Mouse (Mus musculus): Measurements from ENCODE around the gene Nr4a1. TPM values are rescaled to one million over a fixed set of nuclear protein-coding genes. Genes with fewer than 3 reads are reported as not detected.

Nr4a1 gene
- total RNA-seq, 1 experiment from 2014 or later: 680 TPM

DNA sequence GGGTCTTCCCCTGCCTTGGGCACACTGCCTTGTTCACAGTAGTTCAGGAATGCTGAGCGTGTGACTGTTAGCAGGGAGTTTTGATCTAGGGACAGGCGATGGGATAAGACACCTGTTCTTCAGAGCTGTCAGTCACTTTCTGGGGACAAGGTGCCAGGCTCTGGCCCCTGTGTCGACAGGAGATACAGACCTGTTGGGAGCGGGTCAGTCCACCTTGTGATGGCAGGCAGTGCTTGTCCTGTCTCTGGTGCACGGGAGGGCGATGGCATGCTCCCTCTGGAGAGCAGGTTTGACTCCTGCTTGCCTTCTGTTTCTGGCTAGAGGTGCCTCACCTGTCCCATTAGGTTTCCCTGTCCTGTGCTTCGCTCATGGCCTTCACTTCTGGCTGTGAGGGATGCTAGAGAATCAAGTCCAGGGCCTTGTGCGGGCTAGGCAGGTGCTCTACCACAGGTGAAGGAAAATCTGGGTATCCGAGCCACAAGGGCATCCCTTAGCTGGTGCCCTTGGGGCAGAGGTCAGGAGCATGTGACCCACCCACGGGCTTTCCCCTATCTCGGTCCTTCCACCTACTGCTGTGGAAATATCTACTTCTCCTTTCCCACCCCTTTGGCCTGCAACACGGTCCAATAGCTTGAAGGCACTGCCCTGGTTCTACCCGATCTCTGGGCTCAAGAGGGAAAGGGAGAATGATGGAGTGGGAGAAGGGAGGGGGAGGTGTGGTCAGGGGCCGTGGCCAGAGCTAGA lies 2.6 kb downstream of the Nr4a1 start:
- DNase-seq: no peak

DNA sequence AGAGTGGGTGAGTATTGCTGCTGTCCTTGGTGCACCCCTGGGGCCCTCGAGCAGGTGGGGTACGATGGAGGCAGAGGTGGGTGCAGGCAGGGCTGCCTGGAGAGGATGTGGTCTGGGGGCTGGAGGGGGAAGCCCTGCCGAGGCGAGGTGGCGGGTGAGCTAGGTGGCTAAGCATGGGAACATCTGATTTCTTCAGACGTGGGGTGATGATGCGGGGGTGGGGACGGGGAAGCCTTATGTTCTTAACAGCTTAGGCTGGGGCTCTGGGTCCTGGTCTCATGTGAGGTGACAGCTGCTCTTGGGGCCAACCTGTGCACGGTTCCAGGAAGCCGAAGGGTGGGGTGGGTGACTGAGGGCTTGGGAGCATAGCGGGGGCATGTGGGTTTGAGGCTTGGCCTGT lies 4.4 kb downstream of the Nr4a1 start:
- DNase-seq: no peak

DNA sequence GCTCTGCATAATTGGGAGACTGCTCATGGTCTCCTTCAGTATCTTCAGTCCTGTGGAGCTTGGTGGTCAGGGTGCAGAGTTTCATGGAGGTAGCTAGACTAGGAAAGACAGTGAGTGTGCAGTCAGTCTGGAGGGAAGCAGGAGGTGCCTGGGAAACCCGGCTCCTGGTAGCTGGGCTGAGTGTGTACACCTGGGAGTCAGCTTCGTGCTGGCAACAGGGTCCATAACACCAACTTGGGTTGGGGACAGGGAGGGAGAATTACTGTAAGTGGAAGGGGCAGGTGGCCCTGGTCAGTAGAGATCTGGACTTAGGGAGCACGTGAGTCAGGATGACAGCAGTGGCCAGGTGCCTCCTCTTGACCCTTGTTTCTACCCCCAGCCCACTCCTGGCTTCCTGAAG lies 5.9 kb downstream of the Nr4a1 start:
- DNase-seq: no peak

DNA sequence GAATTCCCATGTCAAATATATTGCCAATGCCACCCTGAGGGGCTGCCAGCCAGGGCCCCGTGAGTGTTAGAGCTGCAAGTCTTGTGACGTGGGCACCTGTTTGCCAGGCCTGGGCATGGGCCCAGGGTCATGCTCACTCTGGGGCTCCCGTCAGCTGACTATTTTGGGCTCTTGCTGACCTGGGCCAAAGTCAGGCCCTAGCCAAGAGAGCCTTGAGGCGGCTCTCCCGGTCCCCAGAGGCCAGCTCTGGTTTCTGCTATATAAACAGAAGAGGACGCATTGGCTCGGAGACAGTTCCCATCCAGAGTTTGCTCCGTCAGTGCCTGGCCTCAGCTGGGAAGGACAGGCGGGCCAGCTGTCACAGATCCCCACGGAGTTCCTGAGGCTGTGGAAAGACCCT lies 6.3 kb downstream of the Nr4a1 start:
- DNase-seq: peak; percentile 82

DNA sequence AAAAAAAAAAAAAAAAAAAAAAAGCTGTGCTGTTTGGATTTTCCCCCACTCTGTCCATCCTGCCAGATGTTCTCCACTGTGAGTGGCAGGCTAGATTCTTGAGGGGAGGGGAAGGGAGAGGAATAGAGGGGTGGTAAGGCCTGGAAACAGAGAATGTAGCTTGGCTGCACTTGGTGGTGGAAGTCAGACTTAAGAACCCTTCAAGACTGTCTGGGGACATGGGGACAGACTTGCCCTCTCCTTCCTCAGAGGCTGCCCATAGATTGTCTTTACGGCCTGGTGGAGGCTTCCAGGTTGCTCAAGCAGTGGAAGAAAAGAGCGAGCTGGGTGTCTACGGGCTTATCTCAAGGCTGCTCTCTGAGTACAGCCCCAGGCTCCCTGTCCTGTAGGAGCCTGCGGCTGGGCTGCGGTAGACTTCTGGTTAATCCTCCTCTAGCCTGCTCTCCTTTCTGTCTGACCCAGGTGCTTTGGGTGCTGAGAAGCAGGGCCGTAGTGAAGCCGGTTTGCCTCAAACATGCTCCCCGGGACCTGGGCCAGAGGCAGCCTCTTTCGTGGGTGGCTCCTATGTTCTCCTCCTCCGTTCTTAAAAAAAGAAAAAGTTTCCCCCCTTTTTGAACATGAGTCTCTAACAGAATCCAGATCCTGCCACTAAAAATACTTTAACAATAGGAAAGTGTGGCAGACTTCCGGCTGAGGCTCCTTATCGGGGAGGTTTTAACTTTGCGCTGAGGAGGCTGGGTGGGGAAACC lies 7.0 kb downstream of the Nr4a1 start:
- no peak for DNase-seq

DNA sequence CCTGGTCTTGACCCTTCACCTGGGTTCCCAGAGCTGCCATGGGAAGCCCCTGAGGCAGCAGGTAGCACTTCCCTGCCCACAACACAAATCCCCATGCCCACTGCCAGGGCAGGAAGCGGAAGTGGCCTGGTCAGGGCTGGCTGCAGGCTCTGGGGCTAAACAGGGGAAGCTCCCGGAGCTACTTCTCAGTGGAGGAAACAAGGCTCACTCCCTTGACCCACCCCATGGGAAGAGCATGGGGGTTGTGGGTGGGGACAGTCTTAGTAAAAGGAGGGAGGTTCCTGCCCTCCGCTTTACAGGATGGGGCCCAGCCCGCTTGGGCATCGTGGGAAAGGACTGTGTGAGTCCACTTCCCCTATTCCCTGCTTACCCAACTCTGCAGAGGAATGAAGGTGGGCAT lies 8.4 kb downstream of the Nr4a1 start:
- no peak for DNase-seq

DNA sequence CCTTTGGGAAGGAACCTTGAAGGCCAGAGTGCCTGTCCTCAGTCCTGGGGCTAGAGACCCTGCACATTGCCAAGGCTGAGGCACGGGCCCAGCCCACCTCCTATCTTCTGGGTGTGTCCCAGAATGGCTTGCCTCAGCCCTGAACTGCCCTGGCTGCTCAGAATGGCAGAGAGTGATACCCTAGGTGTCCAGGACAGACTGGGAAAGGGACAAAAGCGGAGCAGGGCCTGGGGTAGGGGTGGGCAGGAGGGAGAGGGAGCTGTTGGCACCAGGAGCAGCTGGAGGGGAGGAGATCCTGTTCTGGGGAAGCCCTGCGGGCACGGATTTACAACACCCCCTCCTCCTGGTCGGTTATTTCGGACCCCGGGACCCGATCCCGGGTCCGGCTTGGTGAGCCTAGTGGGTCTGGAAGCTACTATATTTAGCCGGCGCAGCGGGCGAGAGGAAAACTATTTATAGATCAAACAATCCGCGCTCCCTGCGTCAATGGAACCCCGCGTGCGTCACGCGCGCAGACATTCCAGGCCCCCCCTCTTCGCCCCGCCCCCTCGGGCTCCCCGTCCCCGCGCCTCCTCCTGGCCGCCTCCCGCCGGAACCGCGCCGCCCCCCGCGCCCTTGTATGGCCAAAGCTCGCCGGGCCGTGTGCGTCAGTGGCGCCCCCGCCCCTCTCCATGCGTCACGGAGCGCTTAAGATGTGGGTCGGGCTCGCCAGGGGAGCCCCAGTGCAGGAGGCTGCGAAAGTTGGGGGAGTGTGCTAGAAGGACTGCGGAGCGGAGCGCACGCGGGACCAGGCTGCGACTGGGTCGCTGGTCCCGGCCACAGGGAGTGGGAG lies 12.3 kb downstream of the Nr4a1 start:
- peak; percentile 99 for DNase-seq

DNA sequence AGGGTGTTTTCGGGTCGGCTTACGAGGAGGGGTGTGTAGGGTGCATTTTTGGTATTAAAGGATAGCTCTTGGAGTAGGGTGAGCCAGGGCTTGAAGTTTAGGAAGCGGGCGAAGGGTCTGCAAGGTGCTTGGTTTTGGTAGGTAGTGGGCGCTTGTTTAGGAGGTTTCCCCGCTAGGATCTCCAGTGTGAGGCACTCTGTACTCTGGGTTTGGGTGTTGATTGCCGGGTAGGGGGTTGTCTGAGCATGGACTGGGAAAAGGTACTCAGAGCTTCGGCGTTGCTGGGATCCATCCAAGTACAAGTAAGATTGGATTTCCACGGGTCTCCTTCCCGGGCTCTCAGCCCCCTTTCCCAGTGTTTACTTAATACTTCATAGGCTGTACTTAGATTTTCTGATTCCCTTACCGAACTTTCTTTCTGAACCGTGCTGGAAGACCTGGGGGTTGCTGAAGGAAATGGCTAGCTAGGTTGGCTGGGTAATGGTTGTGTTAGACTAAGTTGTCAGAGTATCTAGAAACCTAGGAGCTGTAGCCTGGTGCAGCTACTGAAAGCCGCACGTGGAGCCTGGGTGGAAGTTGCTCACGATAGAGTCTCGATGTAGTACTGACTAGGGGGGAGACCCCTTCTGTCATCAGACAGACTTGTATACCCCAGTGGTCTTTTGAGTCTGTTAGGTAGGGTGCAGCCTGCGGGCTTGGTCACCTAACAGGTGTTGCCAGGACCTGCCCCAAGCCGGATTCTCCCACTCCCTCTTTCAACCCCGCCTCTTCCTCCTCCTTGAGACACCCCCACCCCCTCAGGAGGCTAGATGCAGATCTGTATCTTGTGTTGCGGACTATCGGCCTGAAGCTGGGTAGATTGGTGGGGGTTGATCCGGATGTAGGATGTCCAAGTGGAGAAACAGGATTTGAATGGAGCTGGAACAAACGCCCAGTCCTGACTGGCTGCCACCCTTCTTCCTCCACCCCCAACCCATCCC lies 13.3 kb downstream of the Nr4a1 start:
- DNase-seq: peak; percentile 56

DNA sequence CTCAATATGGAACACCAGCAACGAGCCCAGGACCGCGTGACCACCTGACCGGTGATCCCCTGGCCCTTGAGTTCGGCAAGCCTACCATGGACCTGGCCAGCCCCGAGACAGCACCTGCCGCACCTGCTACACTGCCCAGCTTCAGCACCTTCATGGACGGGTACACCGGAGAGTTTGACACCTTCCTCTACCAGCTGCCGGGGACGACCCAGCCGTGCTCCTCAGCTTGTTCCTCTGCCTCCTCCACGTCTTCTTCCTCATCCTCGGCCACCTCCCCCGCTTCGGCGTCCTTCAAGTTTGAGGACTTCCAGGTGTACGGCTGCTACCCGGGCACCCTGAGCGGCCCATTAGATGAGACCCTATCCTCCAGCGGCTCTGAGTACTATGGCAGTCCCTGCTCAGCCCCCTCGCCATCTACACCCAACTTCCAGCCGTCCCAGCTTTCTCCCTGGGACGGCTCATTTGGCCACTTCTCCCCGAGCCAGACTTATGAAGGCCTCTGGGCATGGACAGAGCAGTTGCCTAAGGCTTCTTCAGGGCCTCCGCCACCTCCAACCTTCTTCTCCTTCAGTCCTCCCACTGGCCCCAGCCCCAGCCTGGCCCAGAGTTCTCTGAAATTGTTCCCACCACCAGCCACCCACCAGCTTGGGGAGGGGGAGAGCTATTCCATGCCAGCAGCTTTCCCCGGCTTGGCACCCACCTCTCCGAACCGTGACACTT lies 16.2 kb downstream of the Nr4a1 start:
- DNase-seq: no peak

DNA sequence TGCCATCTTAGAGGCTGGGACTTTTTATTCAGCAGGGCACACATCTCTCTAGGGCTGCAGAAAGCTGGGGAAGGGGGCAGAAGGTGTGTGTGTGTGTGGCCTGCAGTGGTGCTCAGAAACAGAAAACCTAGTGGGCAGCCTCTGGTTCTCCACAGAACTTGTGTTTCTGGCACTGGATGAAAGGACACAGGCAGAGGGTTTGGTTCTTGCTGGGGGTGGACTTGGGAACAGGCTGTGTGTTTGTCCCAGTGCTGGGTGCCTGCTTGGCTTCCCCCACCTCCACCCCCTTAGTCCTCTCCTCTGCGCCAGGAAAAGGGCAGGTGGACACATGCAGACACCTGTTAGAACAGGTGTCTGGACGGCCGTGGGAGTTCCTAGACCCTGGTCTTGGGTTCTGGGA lies 17.0 kb downstream of the Nr4a1 start:
- DNase-seq: no peak

DNA sequence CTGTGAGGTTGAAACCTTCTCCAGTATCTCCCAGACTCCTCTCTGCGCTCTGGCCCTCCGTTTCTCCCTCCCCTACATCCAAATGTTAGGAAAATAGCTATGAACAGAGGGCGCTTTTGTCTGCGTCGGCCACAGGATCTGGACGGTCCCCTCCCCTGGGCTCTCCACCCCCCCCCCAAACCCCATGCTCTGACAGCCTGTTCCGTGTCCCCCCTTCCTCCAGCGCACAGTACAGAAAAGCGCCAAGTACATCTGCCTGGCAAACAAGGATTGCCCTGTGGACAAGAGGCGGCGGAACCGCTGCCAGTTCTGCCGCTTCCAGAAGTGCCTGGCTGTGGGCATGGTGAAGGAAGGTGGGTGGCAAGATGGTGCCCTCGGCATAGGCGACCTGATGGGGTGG lies 17.4 kb downstream of the Nr4a1 start:
- DNase-seq: no peak

DNA sequence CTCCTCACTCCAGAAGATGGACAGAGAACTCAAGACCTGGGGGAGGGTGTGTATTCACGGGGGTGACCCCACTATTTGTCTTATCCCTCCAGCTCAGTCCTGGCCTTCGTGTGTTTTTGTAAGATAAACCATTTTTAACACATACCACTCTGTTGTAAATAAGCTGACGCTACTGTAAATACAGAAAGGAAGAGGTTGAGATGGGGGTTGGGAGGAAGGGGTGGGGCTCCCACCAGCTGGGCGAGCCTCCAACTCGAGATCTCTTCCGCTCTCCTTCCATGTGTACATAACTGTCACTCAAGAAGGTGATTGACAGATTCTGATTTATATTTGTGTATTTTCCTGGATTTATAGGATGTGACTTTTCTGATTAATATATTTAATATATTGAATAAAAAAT lies 20.3 kb downstream of the Nr4a1 start:
- no peak for DNase-seq

DNA sequence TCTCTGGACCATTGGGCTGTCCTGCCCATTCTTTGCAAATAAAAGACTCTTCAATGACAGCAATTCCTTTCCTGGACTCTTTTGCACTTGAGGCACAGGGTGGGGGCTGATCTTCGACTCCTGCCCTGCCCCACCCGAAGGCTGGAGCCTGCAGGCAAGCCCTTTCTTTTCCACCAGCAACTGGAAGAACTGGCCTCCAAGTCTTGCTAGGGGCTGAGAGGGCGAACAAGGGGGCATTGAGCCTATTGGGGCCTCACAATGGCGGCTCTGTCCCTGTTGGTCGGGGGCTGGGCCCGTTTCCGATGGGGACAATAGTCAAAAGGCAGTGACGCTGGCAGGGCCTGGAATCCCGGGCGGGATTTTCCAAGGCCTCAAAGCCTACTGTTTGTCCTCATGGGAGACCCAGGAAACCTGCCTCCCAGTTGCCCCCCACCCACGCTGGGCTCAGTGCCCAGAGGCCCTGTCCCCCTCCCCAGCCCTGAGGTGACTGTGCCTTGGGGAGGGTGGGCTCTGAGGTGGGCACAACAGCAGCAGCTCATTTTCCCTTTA lies 23.4 kb downstream of the Nr4a1 start:
- DNase-seq: no peak

DNA sequence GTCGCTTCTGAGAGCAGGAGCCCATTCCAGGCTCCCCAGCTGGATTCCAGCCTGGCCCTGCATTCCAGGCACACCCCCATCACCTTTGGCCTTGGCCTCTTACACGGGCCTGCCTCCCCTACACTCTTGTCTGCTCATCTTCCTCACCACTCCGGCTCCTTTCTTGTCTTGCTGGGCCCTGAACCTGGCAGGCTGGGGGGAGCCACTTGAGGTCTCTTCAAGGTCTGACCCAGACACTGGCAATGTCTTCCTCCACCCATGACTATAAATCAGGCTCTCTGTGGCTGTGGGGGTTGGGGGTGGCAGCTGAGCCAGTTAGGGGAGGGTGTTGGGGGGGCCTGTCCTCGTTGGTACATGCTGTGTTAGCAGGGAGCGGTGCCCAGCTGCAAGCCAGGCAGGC lies 24.5 kb downstream of the Nr4a1 start:
- peak; percentile 57 for DNase-seq

DNA sequence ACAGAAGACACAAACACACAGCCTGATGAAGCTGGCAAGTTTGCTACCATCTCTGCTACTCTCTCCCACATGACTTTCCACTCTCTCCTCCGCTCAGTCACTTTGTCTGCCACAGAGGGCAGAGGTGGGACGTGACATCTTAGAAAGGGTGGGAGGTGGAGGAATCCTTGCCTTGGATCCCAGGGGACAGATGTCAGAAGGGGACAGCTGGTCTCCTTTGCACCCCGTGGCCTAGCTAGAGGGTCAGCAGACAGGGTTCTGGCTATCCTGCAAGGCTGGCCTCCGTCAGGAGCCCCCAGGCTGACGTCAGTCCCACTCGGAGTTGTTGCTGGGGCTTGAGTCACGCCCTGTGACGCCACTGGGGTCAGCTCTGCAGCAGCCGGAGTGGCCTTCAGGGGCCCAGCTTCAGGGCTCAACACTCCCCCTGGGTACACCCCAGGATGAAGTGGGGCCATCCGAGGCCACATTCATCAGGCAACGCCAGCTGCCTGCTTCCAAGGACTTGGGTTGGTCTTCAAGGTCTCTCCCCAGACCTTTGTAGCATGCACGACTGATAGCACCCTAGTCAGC lies 25.4 kb downstream of the Nr4a1 start:
- DNase-seq: peak; percentile 92

DNA sequence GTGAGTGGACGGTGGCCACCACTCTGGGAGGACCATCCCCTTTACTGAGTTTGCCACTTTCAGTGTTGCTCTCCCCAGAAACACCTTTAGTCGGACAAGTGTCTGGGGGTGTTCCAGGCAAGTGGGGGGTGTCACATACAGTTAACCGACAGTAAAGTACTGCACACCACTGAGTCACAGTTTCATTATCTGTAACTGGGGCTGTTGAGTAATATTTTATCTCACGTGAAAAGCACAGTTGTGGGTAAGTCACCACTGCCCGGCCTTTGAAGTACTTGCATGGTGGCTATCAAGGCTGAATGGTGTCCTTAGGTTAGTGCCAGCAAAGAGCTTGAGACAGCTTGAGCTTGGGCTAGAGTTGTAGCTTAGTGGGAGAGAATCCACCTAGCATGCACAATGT lies 28.4 kb downstream of the Nr4a1 start:
- DNase-seq: peak; percentile 70

DNA sequence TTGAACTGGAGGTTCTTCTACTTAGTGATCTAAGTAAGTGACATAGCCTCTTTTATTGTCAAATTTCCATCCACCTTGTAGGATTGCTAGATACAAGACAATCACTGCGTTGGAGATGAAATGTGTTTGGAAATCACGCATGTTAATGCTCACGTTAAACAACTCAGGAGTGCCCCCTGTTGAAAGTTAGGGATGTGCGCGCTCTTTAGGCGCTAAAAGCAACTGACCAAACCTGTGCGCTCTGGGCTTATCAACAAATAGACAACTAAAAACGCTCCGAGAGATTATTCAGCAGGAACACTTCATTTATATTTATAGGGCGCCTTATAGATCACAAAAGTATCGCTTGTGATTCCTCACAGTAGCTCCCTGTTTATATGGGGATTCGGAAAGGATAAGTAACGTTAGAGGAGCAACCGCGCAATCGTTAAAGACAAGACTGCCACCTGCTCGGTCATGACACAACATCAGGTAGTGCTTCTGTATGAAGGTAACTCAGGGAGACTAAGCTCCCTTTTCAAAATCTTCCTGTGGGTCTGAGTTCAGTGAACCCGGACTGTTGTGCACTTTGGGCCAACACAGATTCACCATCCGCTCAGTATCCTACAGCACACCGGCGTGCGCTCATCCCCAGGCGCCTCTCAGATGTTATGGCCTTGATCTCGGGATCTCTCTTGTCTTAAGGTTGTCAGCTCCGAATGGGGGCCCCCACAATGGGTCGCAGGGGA lies 29.3 kb downstream of the Nr4a1 start:
- peak; percentile 75 for DNase-seq

DNA sequence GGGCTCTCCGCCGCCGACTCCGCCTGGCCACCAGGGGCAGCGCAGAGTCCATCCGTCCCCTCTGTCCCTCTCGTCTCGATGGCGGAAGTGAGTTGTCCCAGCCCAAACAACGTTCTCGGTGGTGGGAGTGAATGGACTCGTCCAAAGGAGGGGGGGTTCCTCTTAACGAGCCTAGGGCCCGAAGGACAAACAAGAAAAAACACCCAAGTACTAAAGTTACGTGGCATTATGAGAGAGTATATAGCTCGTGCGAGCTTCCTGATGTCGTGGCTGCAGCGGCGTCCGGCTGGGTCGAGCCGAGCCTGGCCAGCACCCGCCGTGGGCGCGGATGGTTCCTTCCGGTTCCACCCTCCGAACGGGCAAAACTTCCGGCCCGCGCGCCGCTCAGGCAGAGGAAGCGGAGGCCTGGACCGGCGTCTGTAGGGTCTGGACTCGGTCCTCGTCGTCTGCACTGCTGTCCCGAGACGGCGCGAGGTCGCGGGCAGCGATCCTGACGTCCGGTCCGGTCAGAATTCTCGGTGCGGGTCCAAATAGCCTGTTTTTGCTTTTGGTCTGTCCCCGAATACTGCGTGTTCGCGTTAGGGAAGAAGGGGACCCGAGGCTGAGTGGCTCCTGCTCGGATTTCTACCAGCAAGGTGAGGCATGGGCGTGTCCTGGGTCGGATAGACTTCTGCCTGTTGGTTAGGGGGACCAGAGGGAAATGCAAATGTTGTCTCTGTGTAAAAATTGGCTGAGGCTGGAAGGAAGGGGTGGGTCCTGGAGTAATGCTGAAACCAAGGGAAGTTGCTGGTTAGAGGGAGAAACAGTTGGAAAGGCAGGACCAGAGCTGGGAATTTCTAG lies 30.1 kb downstream of the Nr4a1 start, which contains the start of gene Atg101:
Gene Atg101 (plus strand): TSS at position 362 of the 840 bp plus-strand sequence.
- peak; percentile 94 for DNase-seq
